Mouse (Mus musculus): ENCODE measurements around the gene Abcf3.

The Abcf3 gene

DNA sequence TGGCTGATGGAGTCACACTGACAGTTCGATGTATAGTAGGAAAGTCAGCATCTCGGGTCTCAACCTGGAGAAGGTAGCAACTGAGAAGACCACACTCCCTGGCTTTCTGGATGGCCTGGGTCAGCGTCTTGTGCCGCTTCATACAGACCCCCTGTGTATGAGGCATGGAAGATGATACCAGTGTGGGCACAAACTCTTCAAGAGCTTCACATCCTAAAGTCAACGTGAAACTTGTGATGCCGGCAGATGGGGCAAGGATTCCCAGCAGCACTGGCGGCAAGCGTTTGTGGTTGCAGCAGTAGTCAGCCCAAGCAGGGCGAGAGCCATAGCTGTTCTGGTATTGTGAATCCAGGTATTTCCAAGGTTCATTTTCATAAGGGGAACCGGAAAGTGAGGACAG lies 2.7 kb upstream of the Abcf3 start:
- DNase-seq: no peak

DNA sequence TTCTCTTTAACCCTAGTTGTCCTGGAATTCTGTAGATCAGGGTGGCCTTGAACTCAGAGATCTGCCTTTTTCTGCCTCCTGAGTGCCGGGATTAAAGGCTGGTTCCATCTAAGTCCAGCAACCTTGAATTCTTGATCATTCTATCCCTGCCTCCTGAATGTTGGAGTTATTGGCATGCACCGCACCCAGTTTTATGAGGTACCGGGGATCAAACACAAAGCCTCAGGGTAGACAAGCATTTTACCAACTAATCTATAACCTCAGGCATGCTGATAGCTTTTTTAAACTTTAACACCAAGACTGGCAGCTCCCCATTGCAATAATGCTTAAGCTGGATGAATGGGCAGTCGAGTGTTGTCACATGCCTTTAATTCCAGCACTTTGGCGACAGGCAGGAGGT lies 954 bp upstream of the Abcf3 start:
- DNase-seq: no peak

DNA sequence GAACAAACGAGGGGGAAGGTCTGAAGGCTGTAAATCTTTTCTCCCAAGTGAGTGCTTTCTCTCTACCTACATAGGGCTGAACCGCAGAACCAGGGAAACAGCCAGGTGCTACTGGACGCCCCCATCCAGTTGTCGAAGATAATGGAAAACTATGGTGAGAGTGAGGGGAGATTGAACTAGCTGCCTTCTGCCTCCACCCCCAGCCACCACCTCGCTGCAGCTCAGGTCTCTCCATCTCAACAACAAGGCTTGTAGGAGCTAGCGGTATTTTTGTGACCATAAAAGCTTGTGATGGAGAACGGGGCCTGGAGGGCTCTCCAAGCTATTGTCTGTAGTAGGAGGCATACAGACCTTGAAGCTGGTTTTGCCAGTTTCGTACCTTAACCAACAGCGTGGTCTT lies 784 bp downstream of the Abcf3 start:
- DNase-seq: no peak

DNA sequence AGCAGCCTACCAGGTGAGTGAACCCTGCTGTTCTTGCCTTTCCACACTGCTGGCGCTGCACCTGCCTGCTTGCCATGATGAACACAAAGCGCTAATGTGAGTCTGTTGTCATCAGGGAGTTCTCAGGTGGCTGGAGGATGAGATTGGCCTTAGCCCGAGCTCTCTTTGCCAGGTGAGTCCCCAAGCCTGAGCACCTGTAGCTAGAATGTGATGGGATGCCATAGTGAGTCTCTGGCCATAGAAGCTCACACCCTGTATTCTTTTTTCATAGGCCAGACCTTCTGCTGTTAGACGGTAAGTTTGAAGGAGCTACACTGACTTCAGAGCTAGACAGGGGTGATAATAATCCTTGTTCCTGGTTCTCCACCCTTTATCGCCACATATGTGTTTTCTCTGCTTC lies 3.3 kb downstream of the Abcf3 start:
- no peak for DNase-seq

DNA sequence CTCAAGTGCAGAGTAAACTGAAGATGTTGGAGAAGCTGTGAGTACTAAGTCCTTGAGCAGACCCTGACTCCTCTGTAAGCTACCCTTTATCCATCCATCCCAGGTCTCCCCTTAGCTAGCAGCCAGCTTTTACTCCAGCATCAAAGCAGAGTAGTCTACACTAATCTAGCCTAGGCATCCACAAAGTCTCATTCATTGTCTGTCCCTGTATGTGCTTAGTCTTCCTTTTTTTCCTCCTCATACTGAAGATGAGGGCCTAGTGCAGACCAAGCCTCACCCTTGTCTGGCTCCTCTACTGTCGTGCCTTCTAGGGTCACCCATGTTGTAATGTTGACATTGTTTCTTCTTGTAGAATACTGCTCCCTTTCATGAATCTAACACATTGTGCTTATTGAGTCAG lies 4.2 kb downstream of the Abcf3 start:
- no peak for DNase-seq

DNA sequence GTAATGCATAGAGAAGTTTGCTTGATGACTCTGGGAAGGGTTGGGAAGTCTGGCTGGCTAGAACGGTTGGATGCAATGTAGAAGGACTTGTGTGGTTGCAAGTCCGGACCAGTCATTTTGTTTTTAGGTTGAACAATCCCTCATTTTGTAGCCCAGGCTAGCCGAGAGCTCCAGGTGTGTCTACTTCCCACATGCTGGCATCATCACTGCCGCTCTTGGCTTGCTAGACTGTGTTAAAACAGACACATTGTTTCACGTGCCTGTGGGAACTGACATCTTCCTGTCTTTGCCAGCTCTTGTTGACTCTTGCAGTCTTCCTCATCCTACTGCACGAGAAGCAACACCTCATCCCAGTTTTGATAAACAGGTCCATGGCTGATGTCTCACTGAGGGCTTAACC lies 6.6 kb downstream of the Abcf3 start:
- DNase-seq: no peak

DNA sequence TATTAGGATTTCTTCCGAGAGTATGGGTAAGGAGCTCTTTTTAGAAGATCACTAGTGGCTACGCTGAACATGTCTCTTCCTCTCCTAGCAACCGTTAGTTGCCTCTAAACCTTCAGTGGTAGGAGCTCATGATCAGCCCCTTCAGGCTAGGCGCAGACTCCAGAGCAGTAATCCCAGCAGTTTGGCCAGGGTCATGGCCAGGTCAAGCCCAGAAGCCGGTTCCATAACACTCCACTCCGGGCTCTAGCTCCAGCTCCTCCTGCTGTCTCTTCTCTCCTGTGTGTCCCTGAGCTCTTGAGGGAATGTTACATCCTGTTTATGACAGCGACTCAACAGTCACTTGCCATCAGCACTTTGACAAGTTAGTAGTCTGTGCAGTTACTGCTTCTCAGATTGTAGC lies 9.0 kb downstream of the Abcf3 start:
- DNase-seq: no peak

DNA sequence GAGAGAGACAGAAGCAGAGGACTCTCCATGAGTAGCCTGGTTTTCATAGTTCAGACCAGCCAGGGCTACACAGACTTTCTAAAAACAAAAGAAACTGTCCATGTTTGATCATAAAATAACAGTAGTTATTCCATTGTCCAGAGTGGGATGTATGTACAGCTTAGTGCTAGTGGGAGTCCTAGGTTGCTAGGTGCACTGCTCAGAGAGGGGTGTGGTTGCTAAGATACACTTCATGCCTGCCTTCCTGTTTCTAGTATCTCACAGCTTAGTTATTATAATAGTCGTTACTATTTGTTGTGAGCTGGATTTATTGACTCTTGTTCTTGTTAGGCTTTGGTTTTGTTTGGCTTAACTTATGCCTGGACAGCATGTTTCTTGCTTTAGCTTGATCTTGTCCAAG lies 16.7 kb downstream of the Abcf3 start:
- no peak for DNase-seq

DNA sequence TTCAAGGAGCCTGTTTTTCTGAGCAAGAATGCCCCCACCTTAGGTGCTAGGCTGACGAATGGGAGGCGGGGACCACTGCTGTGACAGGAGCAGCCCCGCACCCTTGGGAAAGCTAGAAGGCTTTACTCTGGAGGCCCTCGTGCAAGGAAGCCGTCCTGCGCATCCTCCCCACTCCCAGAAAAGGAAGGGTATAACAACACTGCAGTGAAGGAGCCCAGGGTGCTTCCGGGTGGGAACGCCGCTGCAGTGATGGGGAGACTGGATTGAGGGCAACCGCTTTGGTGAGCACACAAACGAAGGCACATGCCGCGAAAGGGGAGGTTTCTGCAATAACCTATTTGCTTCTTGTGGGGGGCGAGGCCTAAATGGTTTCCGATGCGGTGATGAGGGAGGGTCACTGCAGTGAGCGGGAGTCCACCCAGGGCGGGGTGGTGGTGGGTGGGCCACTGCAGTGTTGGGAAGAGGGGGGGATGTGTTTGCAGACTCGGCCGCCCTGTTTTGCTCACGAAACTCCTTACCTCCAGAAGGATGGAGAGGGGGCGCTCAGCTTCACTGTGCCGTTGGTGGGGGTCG lies 41.1 kb downstream of the Abcf3 start, which contains the start of gene Vwa5b2:
TSS of gene Vwa5b2 (plus strand) at position 106 of the 573 bp plus-strand sequence.
- DNase-seq: no peak

DNA sequence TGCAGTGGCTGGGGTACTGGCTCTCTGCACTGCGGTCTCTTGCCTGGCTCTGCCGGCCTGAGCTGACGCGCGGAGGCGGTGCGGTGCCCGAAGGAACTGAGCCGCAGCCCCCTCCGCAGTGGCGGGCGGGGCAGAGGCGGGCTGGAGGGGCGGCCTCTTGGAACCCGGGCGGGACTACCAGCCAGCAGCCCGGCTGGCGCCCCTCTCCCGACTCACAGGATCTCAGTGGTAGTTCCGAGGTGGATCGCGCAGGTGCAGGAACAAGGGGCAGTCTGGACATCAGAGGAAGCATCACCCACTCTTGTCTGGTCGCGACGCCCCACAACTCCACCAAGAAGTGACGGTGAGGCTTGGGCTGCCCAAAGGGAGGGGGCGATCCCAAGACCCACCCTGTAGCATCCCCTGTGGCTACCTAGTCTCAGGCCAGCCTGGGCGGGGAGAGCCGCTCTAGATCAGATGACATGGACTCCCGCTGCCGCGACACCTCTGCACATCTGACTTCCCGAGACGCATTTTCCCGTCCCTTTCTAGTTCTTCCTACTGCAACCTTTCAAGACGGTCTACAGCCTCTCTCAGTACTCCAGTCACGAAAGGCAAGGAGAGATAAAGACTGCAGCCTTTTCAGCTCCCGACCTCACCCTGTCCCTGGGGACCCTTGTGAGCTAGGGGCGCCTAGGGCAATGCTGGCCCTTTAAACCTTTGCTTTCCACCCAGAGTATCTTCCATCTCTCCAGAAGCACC lies 41.7 kb downstream of the Abcf3 start:
- DNase-seq: no peak

DNA sequence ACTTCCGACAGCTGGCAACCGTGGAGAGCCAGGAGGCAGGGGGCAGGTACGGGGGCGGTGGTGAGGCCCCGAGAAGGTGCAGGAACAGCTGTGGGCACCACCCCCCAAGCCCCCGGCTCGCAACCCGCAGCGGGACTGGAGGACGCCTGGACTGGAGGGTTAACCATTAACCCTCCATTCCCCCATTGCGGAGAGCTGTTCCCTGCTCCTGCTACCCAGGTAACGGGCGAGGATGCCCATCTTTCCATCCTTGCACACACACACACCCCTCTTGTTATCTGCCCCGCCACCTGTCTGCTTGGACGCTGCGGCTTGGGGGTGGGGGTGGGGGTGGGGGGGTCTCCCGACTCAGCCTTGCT lies 42.3 kb downstream of the Abcf3 start:
- no peak for DNase-seq

DNA sequence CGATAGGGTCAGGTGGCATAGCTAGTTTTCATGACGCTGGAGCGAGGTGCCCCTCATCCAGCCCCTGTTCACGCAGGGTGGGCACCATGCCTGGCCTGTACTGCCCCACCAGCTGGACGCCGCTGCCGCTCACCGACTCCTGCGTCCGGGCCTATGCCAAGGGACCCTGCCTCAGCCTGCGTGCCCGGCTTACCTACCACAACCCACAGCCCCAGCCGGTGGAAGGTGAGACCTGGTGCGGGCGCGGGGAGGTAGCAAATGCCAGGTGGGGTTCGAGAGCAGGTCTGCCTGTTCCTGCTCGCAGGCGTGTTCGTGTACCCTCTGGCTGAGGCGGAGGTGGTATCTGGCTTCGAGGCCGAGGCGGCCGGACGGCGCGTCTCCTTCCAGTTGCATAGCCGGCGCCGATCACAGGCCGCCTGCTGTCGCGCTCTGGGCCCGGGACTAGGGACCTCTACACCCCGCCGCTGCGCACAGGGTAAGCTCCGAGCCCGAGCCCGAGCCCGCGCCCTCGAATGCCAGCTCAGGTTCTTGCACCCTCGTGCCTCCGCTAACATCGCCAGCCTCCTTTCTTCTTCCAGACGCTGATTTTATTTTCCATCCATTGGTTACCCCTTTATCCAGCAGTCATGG lies 42.8 kb downstream of the Abcf3 start:
- no peak for DNase-seq

DNA sequence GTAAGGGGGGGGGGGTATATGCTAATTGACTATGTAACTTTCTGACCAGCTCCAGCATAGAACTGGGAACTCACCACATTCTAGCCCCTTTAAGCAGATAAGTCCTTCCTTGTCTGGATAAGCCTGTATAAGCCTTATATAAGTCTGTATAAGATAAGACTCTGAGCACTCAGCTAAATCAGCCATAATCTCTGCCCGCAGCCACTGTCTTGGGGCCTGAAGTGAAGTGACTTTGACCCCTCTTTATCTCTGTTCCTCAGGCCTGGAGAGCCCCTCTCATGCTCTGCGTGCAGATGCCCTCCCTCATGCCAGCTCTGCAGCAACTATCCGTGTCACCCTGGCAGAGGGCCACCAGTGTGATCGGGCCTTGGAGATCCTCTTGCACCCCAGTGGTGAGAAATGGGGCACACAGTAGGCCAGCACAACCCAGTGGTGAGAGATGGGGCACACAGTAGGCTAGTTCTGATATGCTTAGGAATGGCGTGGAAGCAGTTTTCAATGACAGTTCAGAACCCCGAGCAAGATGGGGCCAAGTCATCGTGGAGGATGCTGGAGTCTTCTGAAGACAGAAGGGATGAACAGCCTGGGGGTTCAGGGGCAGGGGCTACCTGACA lies 46.8 kb downstream of the Abcf3 start:
- DNase-seq: no peak

DNA sequence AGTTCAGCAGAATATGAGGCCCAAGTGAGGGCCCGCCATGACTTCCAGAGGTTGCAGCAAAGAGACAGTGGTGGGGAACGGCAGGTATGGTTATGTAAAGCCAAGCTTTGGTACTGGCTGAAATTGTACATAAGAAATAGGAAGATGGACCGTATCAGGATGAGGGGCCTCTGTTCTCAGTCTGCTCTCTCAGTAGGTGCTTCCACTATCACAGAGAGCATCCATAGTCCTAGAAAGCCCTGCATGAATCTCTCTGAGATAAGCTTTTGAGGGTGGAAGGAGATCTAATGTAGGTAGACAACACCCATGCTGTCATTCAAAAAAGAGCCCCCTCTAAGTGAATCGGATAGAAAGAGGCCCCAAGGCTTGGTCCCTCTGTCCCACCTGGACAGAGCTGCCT lies 47.4 kb downstream of the Abcf3 start:
- DNase-seq: no peak

DNA sequence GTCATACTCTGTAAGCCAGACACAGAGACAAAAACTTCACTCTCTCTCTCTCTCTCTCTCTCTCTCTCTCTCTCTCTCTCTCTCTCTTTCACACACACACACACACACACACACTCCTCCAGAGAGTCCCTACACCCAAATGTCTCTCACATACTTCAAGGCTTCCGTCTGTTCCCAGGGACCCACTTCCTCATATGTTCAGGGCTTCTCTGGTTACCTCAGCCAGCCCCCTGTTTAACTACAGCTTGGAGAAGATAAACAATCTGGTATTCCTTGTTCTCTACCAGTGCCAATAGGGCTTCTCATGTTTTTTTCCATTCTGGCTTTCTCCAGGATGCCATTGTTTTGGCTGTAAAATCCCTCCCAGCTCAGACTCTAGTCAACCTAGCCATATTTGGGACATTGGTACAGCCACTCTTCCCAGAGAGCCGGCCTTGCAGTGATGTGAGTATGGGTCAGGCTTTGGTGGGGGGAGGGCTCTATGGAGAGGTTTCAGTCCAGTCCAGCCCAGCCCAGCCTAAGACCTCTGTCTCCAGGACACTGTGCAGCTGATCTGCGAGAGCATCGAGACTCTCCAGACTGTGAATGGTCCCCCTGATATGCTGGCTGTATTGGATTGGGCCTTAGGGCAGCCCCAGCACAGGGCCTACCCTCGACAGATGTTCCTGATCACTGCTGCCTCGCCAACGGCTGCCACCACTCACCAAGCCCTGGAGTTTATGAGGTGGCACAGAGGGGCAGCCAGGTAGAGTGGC lies 48.5 kb downstream of the Abcf3 start:
- DNase-seq: no peak

DNA sequence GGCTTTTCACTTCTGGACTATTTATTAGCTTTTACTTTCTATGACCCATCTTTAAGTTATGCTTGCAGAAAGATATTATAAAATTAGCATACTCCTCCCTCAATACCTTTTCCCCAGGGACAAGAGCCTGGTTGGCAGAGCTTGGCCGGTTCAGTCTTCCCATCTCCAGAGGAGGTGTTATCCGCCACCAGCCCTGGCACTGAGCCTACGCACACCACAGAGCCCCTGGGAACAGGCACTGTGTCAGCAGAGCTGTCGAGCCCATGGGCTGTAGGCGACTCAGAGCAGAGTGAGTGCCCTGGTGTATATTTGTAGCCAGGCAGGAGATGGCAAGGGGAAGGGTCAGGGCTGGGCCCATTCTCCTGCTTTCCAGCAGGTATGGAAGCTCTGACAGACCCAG lies 52.1 kb downstream of the Abcf3 start:
- no peak for DNase-seq

DNA sequence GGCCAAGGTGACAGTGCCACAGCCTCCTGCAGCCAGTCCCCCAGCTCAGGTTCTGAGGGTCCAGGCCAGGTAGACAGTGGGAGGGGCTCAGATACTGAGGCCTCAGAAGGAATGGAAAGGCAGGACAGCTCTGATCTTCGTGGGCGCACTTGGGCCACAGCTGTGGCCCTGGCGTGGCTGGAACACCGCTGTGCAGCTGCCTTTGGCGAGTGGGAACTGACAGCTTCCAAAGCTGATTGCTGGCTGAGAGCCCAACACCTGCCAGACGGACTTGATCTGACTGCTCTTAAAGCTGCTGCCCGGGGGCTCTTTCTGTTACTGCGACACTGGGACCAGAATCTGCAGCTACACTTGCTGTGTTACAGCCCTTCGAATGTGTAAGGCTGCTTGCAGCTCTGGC lies 56.3 kb downstream of the Abcf3 start:
- no peak for DNase-seq

DNA sequence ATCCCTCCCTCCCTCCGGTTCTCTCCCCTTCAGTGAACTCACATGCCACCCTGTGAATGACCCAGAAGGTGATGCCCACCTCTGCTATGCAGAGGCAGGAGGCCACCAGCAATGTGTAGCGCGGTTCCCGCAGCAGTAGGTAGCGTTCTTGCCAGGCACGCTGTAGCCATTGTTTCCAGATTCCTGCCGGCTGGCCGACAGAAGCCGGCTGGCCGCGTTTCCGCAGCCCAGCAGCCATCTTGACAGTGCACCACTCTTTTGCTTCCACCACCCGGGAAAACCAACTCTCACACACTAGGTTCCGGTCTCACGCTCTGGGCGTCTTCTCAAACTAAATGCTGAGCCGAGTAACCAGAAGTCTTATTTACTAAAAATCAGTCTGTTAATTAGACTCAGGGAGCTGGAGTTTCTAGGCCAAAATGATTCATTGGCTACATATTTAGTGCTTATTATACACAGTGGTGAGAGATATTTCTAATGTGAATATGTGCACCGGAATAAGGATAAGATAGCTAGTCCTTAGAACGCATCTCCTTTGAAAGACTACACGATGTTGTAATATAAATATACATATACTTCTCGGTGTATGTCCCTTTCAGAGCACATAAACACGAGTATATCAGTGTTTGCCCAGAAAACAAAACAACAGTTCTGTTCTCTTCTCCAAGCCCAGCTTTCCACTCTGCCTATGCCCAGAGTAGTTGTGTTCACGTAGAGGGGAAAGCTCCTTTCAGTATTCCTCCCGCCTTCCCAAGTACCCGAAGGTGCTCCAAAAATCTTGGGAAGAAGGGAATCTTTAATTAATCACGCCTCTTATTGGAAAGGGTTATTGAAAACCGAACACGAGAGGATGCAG lies 62.4 kb downstream of the Abcf3 start:
- peak; percentile 75 for DNase-seq
